Mouse (Mus musculus) fat pad, adult 2 months (tissue): ENCODE data around the gene Adamts1.

Source experiments
- DNase-seq: peaks from one replicate; pipeline ENCODE4 v3.0.0-alpha.2; 2011; ENCODE audit warnings: low read depth, low spot score; ENCODE audit errors: extremely low read depth

Adamts1 gene

DNA sequence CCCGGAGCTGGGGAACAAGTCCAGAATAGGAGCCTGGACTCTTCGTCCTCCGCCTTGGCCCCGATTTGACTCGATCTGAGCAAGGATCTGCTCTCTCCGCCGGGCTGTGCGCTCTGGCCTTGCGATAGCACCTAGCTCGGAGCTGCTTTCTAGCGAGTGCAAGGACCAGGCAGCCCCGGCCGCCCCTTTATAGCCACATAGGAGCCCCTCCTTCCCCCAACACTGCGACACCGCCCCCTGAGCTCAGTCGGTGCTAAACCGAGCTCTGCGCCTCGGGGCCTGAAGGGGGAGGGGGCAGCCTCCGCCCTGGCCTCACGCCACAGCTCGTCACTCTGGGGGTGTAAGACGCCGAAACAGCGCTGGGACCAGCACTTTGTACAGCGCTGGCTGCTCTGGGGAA is at the start of gene Adamts1:
Gene Adamts1 (minus strand): TSS at position 160 of the 400 bp plus-strand sequence.
- DNase-seq, result no peak

DNA sequence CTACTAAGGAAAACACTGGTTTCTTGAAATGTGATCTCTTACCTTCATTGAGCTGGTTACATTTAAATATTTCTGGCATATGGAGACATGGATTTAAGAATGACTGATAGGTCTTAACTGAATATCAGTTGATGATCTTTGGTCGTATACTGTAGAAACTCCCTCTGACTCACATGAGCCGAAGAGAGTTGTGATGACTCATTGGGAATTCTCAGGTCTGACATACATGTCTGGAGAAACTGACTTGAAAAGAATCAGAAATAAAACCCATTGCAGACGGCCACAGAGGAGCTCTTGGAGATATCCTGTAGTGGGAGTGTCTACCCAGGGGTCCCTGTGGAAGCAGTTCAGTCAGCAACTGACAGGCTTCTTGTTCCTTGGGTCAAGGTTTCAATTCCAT is 24.2 kb upstream of the Adamts1 start:
- no peak for DNase-seq

DNA sequence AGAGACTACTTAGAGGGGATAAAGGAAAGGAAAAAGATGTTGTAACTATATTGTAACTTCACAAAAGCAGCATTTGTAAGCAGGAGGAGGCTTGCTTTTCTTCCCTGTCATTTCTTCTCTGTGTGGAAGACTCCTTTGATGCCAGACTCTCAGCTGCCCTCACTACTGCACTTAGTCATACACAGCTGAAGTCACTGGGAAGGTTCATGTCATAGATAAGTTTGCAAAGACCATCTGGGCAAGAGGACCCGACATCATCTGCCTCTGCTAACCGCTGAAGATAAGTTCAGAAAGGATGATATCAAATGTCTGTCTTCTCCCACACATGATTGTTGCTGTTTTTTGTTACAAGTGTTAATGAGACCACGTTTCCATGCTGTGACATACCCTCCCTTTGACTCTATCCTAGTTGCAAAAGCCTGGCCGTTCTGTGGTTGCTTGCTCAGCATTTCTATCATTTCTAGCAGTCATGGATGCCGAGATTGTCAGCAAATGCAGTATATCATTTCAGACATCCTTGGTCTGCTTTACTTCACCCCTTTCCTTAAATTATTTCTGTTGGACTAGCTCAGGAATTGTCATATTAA is 19.5 kb upstream of the Adamts1 start:
- DNase-seq, result no peak

DNA sequence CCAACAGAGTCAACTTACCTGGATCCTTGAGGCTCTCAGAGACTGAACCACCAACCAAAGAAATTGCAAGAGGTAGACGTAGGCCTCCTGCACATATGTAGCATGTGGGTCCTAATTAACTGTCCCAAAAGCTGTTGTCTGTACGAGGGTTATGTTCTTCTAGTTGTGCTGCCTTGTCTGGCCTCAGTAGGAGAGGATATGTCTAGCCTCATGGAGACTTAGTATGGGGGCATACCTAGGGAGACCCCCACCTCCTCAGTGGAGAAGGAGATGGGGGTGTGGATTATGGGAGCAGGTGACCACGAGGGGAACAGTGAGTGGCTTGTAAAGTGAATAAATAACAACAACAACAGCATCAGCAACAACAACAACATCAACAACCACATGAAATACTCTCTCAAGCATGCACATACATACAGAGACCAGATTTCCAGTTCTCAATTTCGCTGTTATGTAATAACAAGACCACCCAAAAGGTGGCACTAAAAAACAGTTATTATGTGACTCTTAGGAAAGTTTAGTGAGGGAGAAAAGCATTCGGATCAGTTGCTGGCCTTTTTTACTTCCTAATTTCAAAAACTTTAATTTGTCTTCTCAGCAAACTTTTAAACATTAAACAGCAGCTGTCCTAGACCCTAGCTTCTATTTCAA is 17.0 kb upstream of the Adamts1 start:
- DNase-seq, result no peak

DNA sequence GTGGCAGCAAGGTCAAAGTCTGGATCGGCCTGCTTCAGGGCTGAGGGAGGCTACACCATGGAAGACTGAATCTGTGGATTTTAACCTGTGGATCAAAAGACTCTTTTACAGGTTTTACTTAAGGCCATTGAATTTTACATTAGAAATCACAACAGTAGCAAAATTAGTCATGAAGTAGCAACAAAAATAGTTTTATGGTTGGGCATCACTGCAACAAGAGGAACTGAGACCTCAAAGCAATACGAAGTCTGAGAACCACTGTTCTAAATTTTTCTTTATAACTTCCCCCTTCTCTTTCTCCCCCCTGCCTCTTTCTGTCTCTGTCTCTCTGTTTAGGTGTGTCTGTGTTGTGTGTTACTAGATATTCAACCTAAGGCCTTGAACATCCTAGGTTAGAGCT is 11.2 kb upstream of the Adamts1 start:
- DNase-seq, result no peak

DNA sequence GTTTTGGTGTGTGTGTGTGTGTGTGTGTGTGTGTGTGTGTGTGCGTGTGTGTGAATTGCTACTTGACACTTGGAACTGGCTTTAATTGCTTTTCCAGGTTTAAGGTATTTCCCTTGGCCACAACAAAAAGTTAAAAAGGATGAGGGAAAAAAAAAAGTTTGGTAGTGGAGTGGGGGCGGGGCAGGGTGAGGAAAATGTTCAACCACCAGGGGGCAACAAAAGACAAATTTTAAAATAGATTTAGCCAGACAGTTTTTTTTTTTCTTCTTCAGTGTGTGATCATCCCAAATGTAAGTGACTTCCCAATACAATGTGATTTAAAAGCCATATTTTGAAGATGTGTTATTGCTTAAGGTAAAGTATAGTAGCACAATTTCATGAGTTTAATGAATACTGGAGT is 4.7 kb upstream of the Adamts1 start:
- DNase-seq, result no peak

DNA sequence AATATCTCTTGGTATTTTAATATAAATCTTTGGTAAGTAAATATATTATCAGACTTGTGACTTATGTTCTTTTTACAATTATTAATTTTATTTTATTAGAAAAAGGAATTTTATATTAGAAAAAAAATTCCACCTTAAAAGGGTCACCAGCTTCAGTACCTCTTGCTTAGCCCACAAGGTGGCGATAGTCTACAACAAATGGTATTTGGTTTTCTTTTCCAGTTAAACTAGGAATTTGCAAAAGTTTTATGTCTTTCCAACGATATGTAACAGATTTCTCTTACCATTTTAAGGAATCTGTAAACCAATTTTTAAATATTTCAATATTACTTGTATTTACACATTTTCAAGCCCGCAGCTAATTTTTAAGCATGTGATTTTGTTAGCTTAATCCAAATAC is 4.2 kb upstream of the Adamts1 start:
- no peak for DNase-seq

DNA sequence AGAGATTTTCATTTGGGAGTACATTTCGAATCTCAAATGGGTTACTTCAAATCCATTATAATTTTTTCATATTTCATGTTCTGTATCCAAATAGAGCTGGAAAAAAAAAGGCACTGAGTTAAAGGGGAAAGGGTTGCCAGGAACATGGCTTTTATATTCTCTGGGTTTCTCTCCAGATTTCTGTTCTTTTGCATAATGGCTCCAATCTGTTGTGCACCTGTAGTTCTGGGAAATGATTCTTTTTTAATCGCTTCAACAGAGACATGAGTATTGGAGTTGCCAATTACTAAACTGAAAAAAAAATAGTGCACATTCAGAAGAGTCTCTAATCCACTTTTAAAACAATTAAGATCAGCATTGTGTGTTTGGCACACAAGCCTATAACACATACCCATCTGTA is 2.7 kb upstream of the Adamts1 start:
- DNase-seq, result no peak

DNA sequence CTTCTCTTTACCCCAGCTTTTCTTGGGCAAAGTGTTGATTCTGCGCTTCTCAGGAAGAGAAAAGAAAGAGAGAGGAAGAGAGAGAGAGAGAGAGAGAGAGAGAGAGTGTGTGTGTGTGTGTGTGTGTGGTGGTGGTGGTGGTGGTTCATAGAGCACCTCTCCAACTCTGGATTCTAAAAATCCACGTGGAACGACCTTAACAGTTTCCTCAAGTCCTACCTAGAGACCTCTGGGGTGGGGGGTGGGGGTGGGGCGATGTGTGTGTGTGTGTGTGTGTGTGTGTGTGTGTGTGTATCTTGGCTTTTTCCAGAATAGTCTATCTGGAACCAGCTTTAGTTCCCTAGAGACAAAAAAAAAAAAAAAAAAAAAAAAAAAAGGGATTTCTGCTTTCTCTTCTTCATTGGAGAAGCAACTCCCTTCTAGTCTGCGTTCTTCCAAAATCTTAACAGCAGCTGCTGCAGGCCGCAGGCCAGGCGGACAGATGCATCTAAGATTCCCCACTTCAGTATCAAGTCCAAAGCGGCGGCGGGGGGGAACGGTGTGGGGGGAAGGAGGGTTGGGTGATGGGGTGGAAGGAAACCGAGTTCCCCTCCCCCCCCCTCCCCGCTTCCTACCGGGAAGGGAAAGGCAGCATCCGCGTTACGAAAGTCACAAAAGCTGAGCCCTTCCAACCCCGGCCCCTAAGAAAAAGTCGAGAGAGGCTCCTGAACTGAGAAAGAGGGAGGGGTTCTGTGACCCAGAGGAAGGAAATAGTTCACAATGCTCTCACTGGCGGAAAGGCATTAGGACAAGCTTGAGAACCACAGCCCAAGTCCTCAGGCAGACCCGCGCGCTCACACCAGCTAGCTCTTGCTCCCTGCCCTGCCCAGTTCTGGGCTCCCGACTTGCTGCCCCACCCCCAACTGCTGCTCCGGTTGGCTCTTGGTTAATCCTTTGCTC is 969 bp upstream of the Adamts1 start:
- DNase-seq, result no peak

DNA sequence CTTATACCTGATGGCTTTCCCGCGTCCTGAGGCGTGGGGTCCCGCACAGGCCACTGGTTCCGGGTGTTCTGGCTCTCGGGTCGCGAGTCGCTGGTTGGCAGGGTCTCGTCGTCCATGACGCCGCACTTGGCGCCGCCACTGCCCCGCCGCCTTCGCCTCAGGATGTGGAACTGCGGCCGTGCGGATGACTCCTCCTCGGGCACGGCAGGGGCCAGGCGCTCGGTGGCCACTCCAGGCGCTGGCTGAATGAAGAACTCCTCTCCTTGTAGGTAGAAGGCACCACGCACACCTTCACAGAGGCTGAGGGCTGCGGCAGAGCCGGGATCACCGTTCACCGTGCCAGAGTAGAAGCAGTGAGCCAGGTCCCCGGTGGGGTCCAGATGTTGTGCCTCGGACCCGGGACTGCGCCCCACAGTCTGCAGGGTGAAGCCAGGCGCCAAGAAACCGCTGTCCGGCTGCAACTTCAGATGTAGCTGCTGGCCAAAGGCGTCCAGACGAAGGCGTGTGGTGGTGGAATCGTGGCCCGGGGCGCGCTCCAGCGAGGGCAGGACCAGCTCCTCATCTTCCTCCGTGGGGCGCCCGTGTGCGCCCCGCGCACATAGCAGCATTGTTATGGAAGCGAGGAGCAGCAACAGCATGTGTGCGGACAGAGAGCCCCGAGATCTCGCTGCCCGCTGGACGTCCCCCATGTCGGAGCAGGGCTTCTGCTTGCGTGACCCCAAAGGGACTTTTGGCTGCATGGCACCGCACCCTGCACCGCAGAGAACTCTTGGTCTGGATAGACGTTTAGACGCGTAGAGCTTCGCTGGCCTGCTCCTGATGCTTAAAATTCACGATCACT is 722 bp downstream of the Adamts1 start:
- no peak for DNase-seq

DNA sequence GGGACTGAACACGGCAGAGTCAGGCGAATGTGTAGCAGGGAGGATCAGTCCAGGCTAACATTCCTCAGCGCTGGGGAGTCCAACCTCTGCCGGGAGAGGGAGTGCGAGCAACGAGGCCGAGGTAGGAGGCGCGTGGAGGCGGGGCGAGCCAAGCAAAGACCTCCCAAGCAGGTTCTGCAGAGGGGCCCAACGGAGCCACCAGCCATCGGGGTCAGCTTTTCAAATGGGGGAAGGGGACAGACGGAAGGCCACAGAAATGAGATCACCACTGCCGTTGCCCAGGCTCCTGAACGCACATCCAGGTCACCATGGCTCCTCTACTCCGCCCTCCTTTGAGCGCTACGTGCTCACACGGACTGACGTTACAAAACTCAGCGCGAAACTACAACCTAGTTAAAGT is 1.7 kb downstream of the Adamts1 start:
- DNase-seq, result no peak

DNA sequence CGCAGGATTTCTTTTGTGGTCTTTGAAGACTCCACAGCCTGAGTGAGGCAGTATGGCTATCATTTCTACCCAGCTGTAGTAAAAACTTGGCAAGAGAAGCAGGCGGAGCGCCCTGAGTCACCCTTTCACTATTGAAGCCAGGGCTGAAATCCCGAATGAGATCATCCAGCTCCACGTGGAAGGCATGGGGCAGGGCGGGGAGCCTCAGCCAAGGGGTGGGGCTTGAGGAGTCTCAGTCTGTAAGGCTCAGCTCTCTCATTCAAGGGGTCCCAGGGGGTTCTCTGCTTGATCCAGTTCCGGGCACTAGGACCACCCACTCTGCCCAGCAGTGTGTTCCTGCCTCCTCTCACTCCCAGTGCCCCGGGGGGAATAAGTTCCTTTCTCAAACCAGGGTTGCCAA is 2.2 kb downstream of the Adamts1 start:
- DNase-seq, result peak; percentile 46

DNA sequence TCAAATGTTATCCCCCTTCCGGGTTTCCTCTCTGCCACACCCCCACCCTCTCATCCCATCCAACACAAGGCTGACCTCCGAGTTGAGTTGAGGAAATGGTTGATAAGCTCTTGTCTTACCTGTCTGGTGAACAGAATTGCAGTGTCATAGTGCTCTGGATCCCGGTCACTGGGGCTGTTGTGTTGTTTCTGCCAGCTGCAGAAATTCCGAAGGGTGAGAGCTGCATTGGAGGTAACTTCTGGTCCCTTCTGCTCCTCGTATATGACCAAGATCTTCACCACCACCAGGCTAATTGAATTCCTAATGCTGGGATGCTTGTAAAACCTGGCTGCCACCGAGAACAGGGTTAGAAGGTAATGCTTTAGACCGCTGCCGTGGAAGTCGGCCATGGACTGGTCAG is 2.9 kb downstream of the Adamts1 start:
- DNase-seq, result no peak

DNA sequence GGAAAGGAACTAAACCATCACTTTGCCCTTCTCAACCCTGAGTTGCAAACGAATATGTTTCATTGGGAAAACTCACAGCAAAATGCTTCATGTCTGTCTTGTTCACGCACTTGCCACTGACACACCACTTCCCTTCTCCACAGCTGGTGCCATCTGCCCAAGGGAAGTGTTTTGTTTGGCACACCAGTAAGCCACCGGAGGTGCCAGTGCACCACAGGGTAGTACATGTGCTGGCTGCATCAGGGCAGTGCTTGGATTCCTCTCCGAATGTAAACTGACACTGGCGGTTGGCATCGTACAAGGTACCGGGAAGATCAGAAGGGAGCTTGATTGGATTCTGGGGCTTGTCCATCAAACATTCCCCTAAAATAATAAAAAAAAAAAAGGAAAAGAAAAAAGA is 4.6 kb downstream of the Adamts1 start:
- no peak for DNase-seq

DNA sequence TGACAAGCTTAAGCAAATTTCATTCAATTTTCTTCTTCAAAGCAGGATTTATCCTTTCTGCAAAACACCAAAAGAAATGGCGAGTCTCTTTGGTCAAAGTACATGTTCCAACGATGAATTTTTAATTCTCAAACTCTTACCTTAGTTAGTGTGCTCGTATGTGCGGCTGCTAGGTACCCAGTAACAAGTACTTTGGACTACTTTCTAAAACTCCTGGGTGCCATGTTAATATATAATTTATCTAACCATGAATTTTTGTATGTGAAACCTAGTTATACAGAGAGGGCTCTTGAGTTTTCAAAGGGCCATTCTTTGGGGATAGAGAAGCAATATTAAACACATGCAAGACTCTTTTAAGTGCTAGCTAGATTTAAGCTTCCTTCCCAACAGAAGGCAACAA is 5.8 kb downstream of the Adamts1 start:
- DNase-seq, result no peak

DNA sequence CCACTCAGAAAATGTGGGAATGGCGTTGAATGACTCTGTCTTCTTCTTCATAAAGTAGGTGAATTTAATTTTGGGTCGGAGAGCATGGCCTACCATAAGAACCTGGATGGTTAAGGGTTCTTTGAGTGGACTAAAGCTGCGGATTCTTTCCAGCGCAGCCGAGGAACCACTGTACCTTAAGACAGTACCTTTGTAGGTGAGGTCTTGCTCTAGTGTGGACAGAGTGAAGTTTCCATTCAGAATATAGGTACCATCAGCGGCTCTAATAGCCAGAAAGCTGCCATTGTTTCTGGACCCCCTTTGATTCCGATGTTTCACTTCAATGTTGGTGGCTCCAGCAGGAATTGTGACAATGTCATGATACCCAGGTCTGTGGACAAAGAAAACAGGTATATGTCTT is 7.2 kb downstream of the Adamts1 start:
- no peak for DNase-seq

DNA sequence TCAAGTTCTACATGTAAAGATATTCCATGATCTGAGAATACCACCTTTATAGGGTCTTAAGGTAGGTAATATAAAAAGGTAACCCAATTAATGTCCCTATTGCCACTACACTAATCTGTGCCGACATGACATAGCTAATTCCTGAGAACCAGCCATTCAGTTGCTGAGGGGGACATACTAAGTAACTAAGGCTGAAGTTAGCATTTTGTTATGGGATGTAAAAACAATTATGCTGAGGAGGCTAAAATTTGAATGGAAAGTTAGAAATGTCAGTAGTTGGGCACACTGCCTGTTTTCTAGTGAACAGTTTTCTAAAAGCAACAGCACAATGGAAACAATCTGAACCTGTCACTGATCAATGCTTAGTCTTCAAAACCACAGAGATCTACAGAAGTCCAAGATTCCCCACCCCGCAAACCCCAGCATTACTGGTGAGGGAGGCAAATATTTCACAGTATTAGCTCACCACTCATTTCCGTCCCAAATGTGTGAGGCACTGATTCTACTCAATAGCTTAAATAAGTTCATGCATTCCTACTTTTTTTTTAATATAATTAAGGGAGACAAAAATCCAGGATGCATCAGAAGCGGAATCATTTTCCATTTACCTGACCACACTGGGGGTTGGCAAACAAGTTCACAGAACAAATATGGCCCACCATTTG is 9.6 kb downstream of the Adamts1 start:
- DNase-seq, result no peak

DNA sequence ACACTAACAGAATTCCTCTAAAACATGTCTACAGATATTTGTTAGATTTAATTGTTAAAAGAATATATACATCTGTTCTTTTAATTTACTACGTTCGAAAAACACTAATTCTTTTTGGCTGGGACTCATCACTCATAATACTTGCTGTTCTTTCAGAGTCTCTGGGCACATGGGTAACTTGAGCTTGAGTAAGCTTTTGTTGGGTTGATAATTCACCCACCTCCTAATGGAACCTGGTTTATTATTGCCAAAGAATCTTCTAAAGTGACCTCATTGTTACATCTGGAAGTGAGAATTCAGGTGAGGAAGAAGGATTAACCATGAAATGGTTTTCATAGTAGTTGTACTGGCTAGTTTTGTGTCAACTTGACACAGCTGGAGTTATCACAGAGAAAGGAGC is 21.8 kb downstream of the Adamts1 start:
- DNase-seq, result no peak

DNA sequence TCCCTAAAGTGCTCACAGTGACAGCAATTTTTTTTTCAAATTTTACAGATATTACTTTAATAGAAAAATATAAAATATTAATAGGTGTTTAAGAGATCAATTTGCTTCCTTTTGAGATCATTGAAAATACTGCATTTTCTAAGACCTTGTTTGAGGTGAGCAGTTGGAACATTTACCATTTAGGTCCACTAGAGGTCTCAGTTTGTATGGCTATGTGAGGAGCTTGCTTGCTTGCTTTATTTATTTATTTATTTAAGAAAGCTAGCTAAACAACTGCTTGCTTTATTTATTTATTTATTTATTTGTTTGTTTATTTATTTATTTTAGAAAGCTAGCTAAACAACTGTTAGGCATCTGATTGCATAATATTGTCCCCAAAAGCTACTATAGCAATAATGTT is 23.1 kb downstream of the Adamts1 start:
- DNase-seq, result no peak

DNA sequence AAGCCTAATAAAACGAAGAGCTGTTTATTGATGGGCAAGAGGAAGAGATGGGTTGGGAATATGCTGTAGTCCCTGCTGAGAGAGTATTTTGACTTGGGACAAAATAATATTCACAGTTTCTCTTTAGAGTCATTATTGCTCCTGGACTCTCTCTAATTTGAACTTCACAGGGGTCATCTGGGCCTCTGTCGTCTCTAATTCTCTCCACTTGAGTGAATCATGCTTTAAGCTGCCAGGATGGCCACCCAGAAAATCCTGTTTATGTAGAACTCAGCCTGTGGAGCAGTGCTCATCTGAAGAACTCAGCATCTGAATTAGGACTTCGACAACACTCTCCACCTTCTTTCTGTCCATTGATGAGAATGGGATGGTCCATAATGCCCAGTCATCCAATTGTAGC is 30.6 kb downstream of the Adamts1 start:
- DNase-seq, result no peak

DNA sequence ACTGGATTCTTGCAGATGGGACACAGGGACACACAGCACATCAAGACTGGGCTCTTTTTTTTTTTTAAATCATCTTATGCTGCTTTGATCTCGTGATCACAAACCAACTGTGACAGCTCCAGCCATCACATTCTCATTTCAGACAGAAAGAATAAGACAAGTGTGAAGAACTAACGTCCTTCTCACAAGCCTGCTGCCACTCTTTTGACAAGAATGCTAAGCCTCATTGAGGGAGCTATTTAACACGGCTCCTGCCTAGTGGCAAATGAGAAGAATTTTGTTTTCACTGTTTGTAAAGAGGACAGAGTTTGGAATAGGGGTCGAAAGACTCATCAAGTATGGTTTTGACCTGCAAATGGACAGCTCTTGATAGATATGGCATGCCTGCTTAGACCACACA is 35.6 kb downstream of the Adamts1 start:
- DNase-seq, result no peak
